Mouse (Mus musculus) heart, embryonic 13.5 days (tissue): Measurements from ENCODE around the gene Etfa. TPM values are rescaled to one million over a fixed set of nuclear protein-coding genes. Genes with fewer than 3 reads are reported as not detected.

Experiments
- ATAC-seq: fragments of 200-750 bp; cut with Nextera tagmentation; 2 replicates; pipeline ENCODE4 v1.8.0; 2017; ENCODE audit warnings: moderate TSS enrichment; ENCODE audit not compliant: insufficient number of reproducible peaks, low FRiP score, low TSS enrichment; ENCODE audit errors: extremely low read depth
- H3K27ac ChIP-seq: fragments of 300-500 bp; sonication (generic); replicated peaks from 2 replicates; pipeline ENCODE4 v1.5.1; 2015; ENCODE audit warnings: moderate library complexity, mild to moderate bottlenecking, inconsistent platforms
- H3K27me3 ChIP-seq: fragments of 300-500 bp; sonication (generic); replicated peaks from 2 replicates; pipeline ENCODE4 v1.6.1; 2015; ENCODE audit warnings: mild to moderate bottlenecking, inconsistent platforms
- H3K36me3 ChIP-seq: fragments of 300-500 bp; sonication (generic); 2 replicates; pipeline ENCODE4 v1.6.1; 2015; ENCODE audit warnings: mild to moderate bottlenecking, inconsistent platforms
- H3K4me1 ChIP-seq: fragments of 300-500 bp; sonication (generic); 2 replicates; pipeline ENCODE4 v1.6.1; 2015; ENCODE audit warnings: inconsistent platforms
- H3K4me2 ChIP-seq: fragments of 300-500 bp; sonication (generic); 2 replicates; pipeline ENCODE4 v1.6.1; 2015; ENCODE audit warnings: inconsistent platforms, mild to moderate bottlenecking, moderate library complexity
- H3K4me3 ChIP-seq: fragments of 300-500 bp; sonication (generic); 2 replicates; pipeline ENCODE4 v1.5.1; 2015; ENCODE audit warnings: moderate library complexity, mild to moderate bottlenecking, inconsistent platforms
- H3K9ac ChIP-seq: fragments of 300-500 bp; sonication (generic); 2 replicates; pipeline ENCODE4 v1.6.1; 2015; ENCODE audit warnings: inconsistent platforms, mild to moderate bottlenecking, moderate library complexity
- H3K9me3 ChIP-seq: fragments of 300-500 bp; sonication (generic); 2 replicates; pipeline ENCODE4 v1.6.1; 2016; ENCODE audit warnings: inconsistent platforms
- WGBS: fragments of 180-500 bp; shearing (Covaris S2); methylation state at CpG from one replicate; pipeline ENCODE4 v1.1.7; 2015; ENCODE audit warnings: mixed read lengths; 5-methylcytosine and 5-hydroxymethylcytosine counted together
- polyA plus RNA-seq: library from polyadenylated mRNA; unstranded; fragments of >200 nt; fragmentation: Nextera tagmentation; extraction: Ambion mirVana; gene quantifications from 2 replicates; pipeline ENCODE4 v1.2.1, GENCODE M21; 2015

Etfa gene
- polyA plus RNA-seq, 1 experiment from 2014 or later: 286 TPM

- WGBS: 71% methylated on average over 3 of the region's 3 CpGs
- Histone ChIP-seq H3K9me3 (no peaks in the 10 kb centered on the region), H3K4me3 (no peak overlapping the region), H3K9ac (no peak overlapping the region), H3K27ac (no peak overlapping the region), H3K4me1 (no peaks in the 10 kb centered on the region), H3K36me3 (no peaks in the 10 kb centered on the region), H3K4me2 (no peak overlapping the region), H3K27me3 (peaks cover 48% of the 10 kb centered on the region)
- ATAC-seq: no peak
Observed at GRCm38 (mm10) chr9:55421786-55422185, 90.3 kb downstream of the Etfa start.

GRCm38 (mm10) chr9:55411154-55411553 is 100.9 kb downstream of the Etfa start:
- H3K9ac ChIP-seq: no peak overlapping the region
- H3K4me1 ChIP-seq: peaks cover 12% of the 10 kb centered on the region
- no peak overlapping the region for H3K4me3 ChIP-seq
- H3K27me3 ChIP-seq: peaks cover 85% of the 10 kb centered on the region
- H3K36me3 ChIP-seq: no peaks in the 10 kb centered on the region
- H3K9me3 ChIP-seq: no peaks in the 10 kb centered on the region
- WGBS: 32% methylated on average over 6 of the region's 6 CpGs
- no peak overlapping the region for H3K4me2 ChIP-seq
- ATAC-seq: no peak
- H3K27ac ChIP-seq: no peak overlapping the region

GRCm38 (mm10) chr9:55410430-55410829 is 101.6 kb downstream of the Etfa start:
- H3K27me3 ChIP-seq: peaks cover 78% of the 10 kb centered on the region
- no peak overlapping the region for H3K4me3 ChIP-seq
- no peak overlapping the region for H3K9ac ChIP-seq
- H3K4me2 ChIP-seq: no peak overlapping the region
- H3K9me3 ChIP-seq: no peaks in the 10 kb centered on the region
- H3K27ac ChIP-seq: no peak overlapping the region
- no peak for ATAC-seq
- peaks cover 12% of the 10 kb centered on the region for H3K4me1 ChIP-seq
- no peaks in the 10 kb centered on the region for H3K36me3 ChIP-seq
- whole genome bisulfite sequencing: 47% methylated on average over 6 of the region's 6 CpGs

GRCm38 (mm10) chr9:55409833-55410232 is 102.2 kb downstream of the Etfa start:
- Histone ChIP-seq H3K4me2 (no peak overlapping the region), H3K27me3 (peaks cover 72% of the 10 kb centered on the region), H3K4me3 (no peak overlapping the region), H3K4me1 (peaks cover 12% of the 10 kb centered on the region), H3K9me3 (no peaks in the 10 kb centered on the region), H3K9ac (no peak overlapping the region), H3K36me3 (no peaks in the 10 kb centered on the region), H3K27ac (no peak overlapping the region)
- 35% methylated on average over 3 of the region's 3 CpGs for WGBS
- no peak for ATAC-seq

- H3K27me3 ChIP-seq: peaks cover 62% of the 10 kb centered on the region
- ATAC-seq: no peak
- H3K27ac ChIP-seq: no peak overlapping the region
- no peak overlapping the region for H3K9ac ChIP-seq
- H3K4me2 ChIP-seq: no peak overlapping the region
- no peaks in the 10 kb centered on the region for H3K36me3 ChIP-seq
- 29% methylated on average over 4 of the region's 4 CpGs for WGBS
- no peaks in the 10 kb centered on the region for H3K9me3 ChIP-seq
- H3K4me1 ChIP-seq: peaks cover 12% of the 10 kb centered on the region
- no peak overlapping the region for H3K4me3 ChIP-seq
Observed at GRCm38 (mm10) chr9:55408851-55409250, 103.2 kb downstream of the Etfa start.

- no peaks in the 10 kb centered on the region for H3K9me3 ChIP-seq
- peaks cover 12% of the 10 kb centered on the region for H3K4me1 ChIP-seq
- 69% methylated on average over 2 of the region's 2 CpGs for WGBS
- H3K36me3 ChIP-seq: no peaks in the 10 kb centered on the region
- no peak overlapping the region for H3K4me2 ChIP-seq
- no peak overlapping the region for H3K27ac ChIP-seq
- H3K27me3 ChIP-seq: peaks cover 49% of the 10 kb centered on the region
- H3K4me3 ChIP-seq: no peak overlapping the region
- no peak overlapping the region for H3K9ac ChIP-seq
- no peak for ATAC-seq
Observed at GRCm38 (mm10) chr9:55406773-55407172, 105.3 kb downstream of the Etfa start.

GRCm38 (mm10) chr9:55404976-55405702 is 106.9 kb downstream of the Etfa start:
- H3K4me3 ChIP-seq: no peak overlapping the region
- 60% methylated on average over 6 of the region's 6 CpGs for WGBS
- H3K9me3 ChIP-seq: no peaks in the 10 kb centered on the region
- peaks cover 12% of the 10 kb centered on the region for H3K4me1 ChIP-seq
- H3K9ac ChIP-seq: no peak overlapping the region
- no peak overlapping the region for H3K27ac ChIP-seq
- no peak for ATAC-seq
- H3K27me3 ChIP-seq: peaks cover 34% of the 10 kb centered on the region
- no peak overlapping the region for H3K4me2 ChIP-seq
- H3K36me3 ChIP-seq: no peaks in the 10 kb centered on the region

Other genes starting within 250 kb of the Etfa start
- 1.4 and 1.9 TPM in 2 replicates for gene Nrg4, start 185.4 kb downstream of the Etfa start, polyA plus RNA-seq
- gene Tmem266, start 185.3 kb downstream of the Etfa start, polyA plus RNA-seq: 0.22 and 0.31 TPM in 2 replicates
- gene Isl2, start 26.4 kb upstream of the Etfa start, polyA plus RNA-seq: 0.17 and 0.74 TPM in 2 replicates